Mouse (Mus musculus) myocyte (in vitro differentiated cells): ENCODE results near the gene Ncln. TPM values are rescaled to one million over a fixed set of nuclear protein-coding genes. Genes with fewer than 3 reads are reported as not detected.

Experiments
- H3K27me3 ChIP-seq: one replicate; pipeline ENCODE4 v1.6.1; 2011; ENCODE audit not compliant: control insufficient read depth, insufficient read depth, insufficient read length
- H3K36me3 ChIP-seq: one replicate; pipeline ENCODE4 v1.6.1; 2011; ENCODE audit not compliant: control insufficient read depth, insufficient read depth
- H3K4me2 ChIP-seq: one replicate; pipeline ENCODE4 v1.6.1; 2011; ENCODE audit warnings: low read depth, control low read depth
- H3K4me3 ChIP-seq: one replicate; pipeline ENCODE4 v1.5.1; 2011; ENCODE audit warnings: mild to moderate bottlenecking, control low read depth, moderate library complexity
- H3K79me2 ChIP-seq: one replicate; pipeline ENCODE4 v1.6.1; 2011; ENCODE audit not compliant: control insufficient read depth, insufficient read depth
- H3ac ChIP-seq: one replicate; pipeline ENCODE4 v1.6.1; 2011; ENCODE audit not compliant: control insufficient read depth, insufficient read length
- CEBPB ChIP-seq: IDR thresholded peaks from 2 replicates; pipeline ENCODE4 v1.6.1; 2011; ENCODE audit warnings: mild to moderate bottlenecking, moderate library complexity; ENCODE audit not compliant: poor library complexity, insufficient read depth, severe bottlenecking
- E2F4 ChIP-seq: IDR thresholded peaks from one replicate; pipeline ENCODE4 v1.6.1; 2011; ENCODE audit warnings: mild to moderate bottlenecking, control low read depth, moderate library complexity; ENCODE audit not compliant: insufficient read depth
- MAX ChIP-seq: IDR thresholded peaks from one replicate; pipeline ENCODE4 v1.6.1; 2011; ENCODE audit warnings: low read depth, mild to moderate bottlenecking, control low read depth
- MYOD1 ChIP-seq, 3 experiments: IDR thresholded peaks; one replicate each; pipeline ENCODE4 v1.6.1; 2011; ENCODE audit warnings: control low read depth in 2 of 3, low read depth in 2 of 3, mild to moderate bottlenecking in 2 of 3, moderate library complexity in 1 of 3; ENCODE audit not compliant: insufficient read length in 2 of 3, control insufficient read depth in 1 of 3
- MYOG ChIP-seq, 3 experiments: IDR thresholded peaks; one replicate each; pipeline ENCODE4 v1.6.1; 2011; ENCODE audit warnings: control low read depth in 2 of 3, low read depth in 2 of 3, mild to moderate bottlenecking in 2 of 3; ENCODE audit not compliant: insufficient read length in 2 of 3, control insufficient read depth in 1 of 3, insufficient read depth in 1 of 3
- POLR2A ChIP-seq: IDR thresholded peaks from one replicate; pipeline ENCODE4 v1.6.1; 2011; ENCODE audit warnings: low read depth, mild to moderate bottlenecking, control low read depth, moderate library complexity; ENCODE audit not compliant: insufficient read length
- POLR2AphosphoS2 ChIP-seq: IDR thresholded peaks from one replicate; pipeline ENCODE4 v1.6.1; 2011; ENCODE audit warnings: low read depth, control low read depth; ENCODE audit not compliant: insufficient read length
- REST ChIP-seq: IDR thresholded peaks from one replicate; pipeline ENCODE4 v1.6.1; 2011; ENCODE audit warnings: mild to moderate bottlenecking, control low read depth, moderate library complexity; ENCODE audit not compliant: insufficient read depth, insufficient read length
- SRF ChIP-seq: IDR thresholded peaks from one replicate; pipeline ENCODE4 v1.6.1; 2011; ENCODE audit warnings: low read depth; ENCODE audit not compliant: control insufficient read depth, insufficient read length
- TCF12 ChIP-seq: IDR thresholded peaks from one replicate; pipeline ENCODE4 v1.6.1; 2011; ENCODE audit warnings: mild to moderate bottlenecking, control low read depth; ENCODE audit not compliant: poor library complexity, insufficient read depth, severe bottlenecking
- TCF3 ChIP-seq: IDR thresholded peaks from one replicate; pipeline ENCODE4 v1.6.1; 2011; ENCODE audit warnings: low read depth, control low read depth; ENCODE audit not compliant: insufficient read length
- USF1 ChIP-seq: IDR thresholded peaks from one replicate; pipeline ENCODE4 v1.6.1; 2011; ENCODE audit warnings: low read depth, mild to moderate bottlenecking, control low read depth, moderate library complexity
- polyA plus RNA-seq: library from polyadenylated mRNA; unstranded; fragments of >200 nt; fragmentation: generic; extraction: Trizol; gene quantifications from one replicate; pipeline ENCODE4 v1.2.1, GENCODE M21; 2012; ENCODE audit warnings: missing spikeins

Gene Ncln
- polyA plus RNA-seq, 1 experiment: 153 TPM

- Histone ChIP-seq H3K4me3 (no peak overlapping the region), H3K4me2 (no peak overlapping the region), H3ac (no peak overlapping the region), H3K27me3 (peaks cover 6% of the 10 kb centered on the region), H3K79me2 (no peaks in the 10 kb centered on the region), H3K36me3 (no peaks in the 10 kb centered on the region)
- TF ChIP-seq REST: no peak
- no peak for TF ChIP-seq MYOD1 (IDR thresholded peaks at IDR 0.05; ENCODE audit: control insufficient read depth in 1 of 3, insufficient read length in 2 of 3, low read depth in 2 of 3)
- no peak for TF ChIP-seq TCF3
- no peak for TF ChIP-seq E2F4
- TF ChIP-seq POLR2AphosphoS2: no peak
- no peak for TF ChIP-seq TCF12
- TF ChIP-seq USF1: no peak
- no peak for TF ChIP-seq POLR2A
- TF ChIP-seq MAX: no peak
- no peak for TF ChIP-seq SRF
- no peak for TF ChIP-seq MYOG (IDR thresholded peaks at IDR 0.05; ENCODE audit: control insufficient read depth in 1 of 3, insufficient read depth in 1 of 3, insufficient read length in 2 of 3, low read depth in 2 of 3)
- TF ChIP-seq CEBPB: no peak
These were observed 34.3 kb downstream of the Ncln start for GRCm38 (mm10) chr10:81461673-81462414.

GRCm38 (mm10) chr10:81460951-81461350 lies 35.2 kb downstream of the Ncln start:
- Histone ChIP-seq H3K36me3 (no peaks in the 10 kb centered on the region), H3K4me3 (no peak overlapping the region), H3K27me3 (no peaks in the 10 kb centered on the region), H3K79me2 (no peaks in the 10 kb centered on the region), H3ac (no peak overlapping the region), H3K4me2 (no peak overlapping the region)
- no peak for TF ChIP-seq REST
- no peak for TF ChIP-seq POLR2A
- TF ChIP-seq MYOG (IDR thresholded peaks at IDR 0.05; ENCODE audit: control insufficient read depth in 1 of 3, insufficient read depth in 1 of 3, insufficient read length in 2 of 3, low read depth in 2 of 3): no peak
- TF ChIP-seq SRF: no peak
- TF ChIP-seq MYOD1 (IDR thresholded peaks at IDR 0.05; ENCODE audit: control insufficient read depth in 1 of 3, insufficient read length in 2 of 3, low read depth in 2 of 3): no peak
- TF ChIP-seq MAX: no peak
- no peak for TF ChIP-seq POLR2AphosphoS2
- no peak for TF ChIP-seq TCF12

- H3K4me2 ChIP-seq: no peak overlapping the region
- TF ChIP-seq TCF3 (no peak), SRF (no peak), MAX (no peak), CEBPB (no peak), MYOD1 (IDR thresholded peaks at IDR 0.05; ENCODE audit: control insufficient read depth in 1 of 3, insufficient read length in 2 of 3, low read depth in 2 of 3) (no peak), USF1 (no peak), MYOG (IDR thresholded peaks at IDR 0.05; ENCODE audit: control insufficient read depth in 1 of 3, insufficient read depth in 1 of 3, insufficient read length in 2 of 3, low read depth in 2 of 3) (no peak), POLR2A (no peak), E2F4 (no peak), POLR2AphosphoS2 (no peak), TCF12 (no peak), REST (no peak)
- H3ac ChIP-seq: no peak overlapping the region
- no peaks in the 10 kb centered on the region for H3K36me3 ChIP-seq
- H3K4me3 ChIP-seq: no peak overlapping the region
- H3K79me2 ChIP-seq: no peaks in the 10 kb centered on the region
- H3K27me3 ChIP-seq: no peaks in the 10 kb centered on the region
These were observed 35.7 kb downstream of the Ncln start for GRCm38 (mm10) chr10:81460471-81460870.

- no peaks in the 10 kb centered on the region for H3K36me3 ChIP-seq
- H3K4me3 ChIP-seq: no peak overlapping the region
- no peak overlapping the region for H3ac ChIP-seq
- no peak overlapping the region for H3K4me2 ChIP-seq
- no peaks in the 10 kb centered on the region for H3K79me2 ChIP-seq
- no peak for TF ChIP-seq MAX
- no peak for TF ChIP-seq MYOD1 (IDR thresholded peaks at IDR 0.05; ENCODE audit: control insufficient read depth in 1 of 3, insufficient read length in 2 of 3, low read depth in 2 of 3)
- TF ChIP-seq POLR2AphosphoS2: no peak
- no peak for TF ChIP-seq CEBPB
- TF ChIP-seq TCF3: no peak
- TF ChIP-seq SRF: no peak
- no peak for TF ChIP-seq USF1
- TF ChIP-seq MYOG (IDR thresholded peaks at IDR 0.05; ENCODE audit: control insufficient read depth in 1 of 3, insufficient read depth in 1 of 3, insufficient read length in 2 of 3, low read depth in 2 of 3): no peak
- TF ChIP-seq E2F4: no peak
- no peak for TF ChIP-seq REST
- no peak for TF ChIP-seq POLR2A
- TF ChIP-seq TCF12: no peak
- no peaks in the 10 kb centered on the region for H3K27me3 ChIP-seq
These were observed 36.8 kb downstream of the Ncln start for GRCm38 (mm10) chr10:81459399-81459798.
